In genomic region chr2:3629096-3629495, GRCm38 (mm10) we compare ENCODE assay signal across 11 mouse cellular contexts.
"Had no signal": no experiment of that assay in that cellular context is flagged by ENCODE, and none has a peak within 500 bp of the region (broad histone marks: within the 10 kb centered on the region; RNA-seq: fewer than 3 reads in every experiment).

No protein-coding gene starts in this region.

- H3K9ac ChIP-seq: lung, embryonic 15.5 days; midbrain, embryonic 13.5 days; midbrain, embryonic 15.5 days; neural tube, embryonic 12.5 days; stomach, embryonic 15.5 days had no signal

- H3K4me1 ChIP-seq: lung, embryonic 15.5 days; midbrain, embryonic 13.5 days; midbrain, embryonic 15.5 days; neural tube, embryonic 12.5 days; stomach, embryonic 15.5 days had no signal

- ATAC-seq: lung, postnatal 0 days; midbrain, embryonic 13.5 days; midbrain, embryonic 15.5 days had no signal

- DNase-seq: lung, adult 2 months had no signal

- H3K36me3 ChIP-seq: lung, embryonic 15.5 days; midbrain, embryonic 13.5 days; midbrain, embryonic 15.5 days; neural tube, embryonic 12.5 days; stomach, embryonic 15.5 days had no signal

- H3K4me2 ChIP-seq: lung, embryonic 15.5 days; midbrain, embryonic 11.5 days; midbrain, embryonic 13.5 days; midbrain, embryonic 15.5 days; neural tube, embryonic 12.5 days; stomach, embryonic 15.5 days had no signal

- H3K27ac ChIP-seq: lung, embryonic 15.5 days; macrophage; midbrain, embryonic 13.5 days; midbrain, embryonic 15.5 days; neural tube, embryonic 12.5 days; stomach, embryonic 15.5 days; stomach, postnatal 0 days had no signal

- H3K27me3 ChIP-seq: lung, embryonic 15.5 days; megakaryocyte, embryonic 14.5 days; midbrain, embryonic 13.5 days; midbrain, embryonic 15.5 days; neural tube, embryonic 12.5 days; stomach, embryonic 15.5 days had no signal

- H3K9me3 ChIP-seq: lung, embryonic 15.5 days; megakaryocyte, embryonic 14.5 days; midbrain, embryonic 13.5 days; midbrain, embryonic 15.5 days; stomach, embryonic 15.5 days had no signal

- H3K4me3 ChIP-seq: lung, embryonic 15.5 days; megakaryocyte, embryonic 14.5 days; midbrain, embryonic 13.5 days; midbrain, embryonic 15.5 days; neural tube, embryonic 12.5 days; stomach, embryonic 15.5 days had no signal
